Mouse (Mus musculus) embryonic fibroblast, embryonic 13.5 days (primary cell): ENCODE results near the gene Rgs9. TPM values are rescaled to one million over a fixed set of nuclear protein-coding genes. Genes with fewer than 3 reads are reported as not detected.

Source experiments
- H3K27ac ChIP-seq: 2 replicates; pipeline ENCODE4 v1.5.1; 2012; ENCODE audit warnings: low read length, control low read depth, inconsistent platforms; ENCODE audit not compliant: insufficient read depth
- H3K4me1 ChIP-seq: 2 replicates; pipeline ENCODE4 v1.6.1; 2011; ENCODE audit warnings: low read length; ENCODE audit not compliant: control insufficient read depth, insufficient read depth
- H3K4me3 ChIP-seq: 2 replicates; pipeline ENCODE4 v1.5.1; 2011; ENCODE audit warnings: mild to moderate bottlenecking, control low read depth, low read length; ENCODE audit not compliant: insufficient read depth
- CTCF ChIP-seq: IDR thresholded peaks from 2 replicates; pipeline ENCODE4 v1.5.1; 2011; ENCODE audit warnings: mild to moderate bottlenecking, control low read depth, low read length, moderate library complexity, borderline replicate concordance; ENCODE audit not compliant: insufficient read depth
- POLR2A ChIP-seq: IDR thresholded peaks from 2 replicates; pipeline ENCODE4 v1.6.1; 2011; ENCODE audit warnings: low read depth, mild to moderate bottlenecking, control low read depth, low read length, moderate library complexity
- polyA plus RNA-seq: library from polyadenylated mRNA; stranded (reverse); fragments of >200 nt; gene quantifications from 2 replicates; pipeline ENCODE4 v1.2.4, GENCODE M21; 2011; ENCODE audit warnings: low read depth; ENCODE audit not compliant: missing spikeins, insufficient read length

Rgs9 gene
- polyA plus RNA-seq, 1 experiment, result 0.33 TPM

- Histone ChIP-seq H3K4me1 (no peaks in the 10 kb centered on the region), H3K27ac (no peak overlapping the region), H3K4me3 (no peak overlapping the region)
- TF ChIP-seq CTCF (no peak), POLR2A (no peak)
Observed at GRCm38 (mm10) chr11:109218722-109219430, 79.1 kb downstream of the Rgs9 start.

GRCm38 (mm10) chr11:109217827-109218536 is 79.9 kb downstream of the Rgs9 start:
- H3K4me3 ChIP-seq, result no peak overlapping the region
- H3K27ac ChIP-seq, result no peak overlapping the region
- H3K4me1 ChIP-seq, result no peaks in the 10 kb centered on the region
- TF ChIP-seq POLR2A (no peak), CTCF (no peak)

- no peaks in the 10 kb centered on the region for H3K4me1 ChIP-seq
- no peak for TF ChIP-seq CTCF
- no peak for TF ChIP-seq POLR2A
Observed at GRCm38 (mm10) chr11:109210772-109211171, 87.2 kb downstream of the Rgs9 start.

GRCm38 (mm10) chr11:109210341-109210740 is 87.6 kb downstream of the Rgs9 start:
- no peak for TF ChIP-seq POLR2A
- no peak for TF ChIP-seq CTCF
- Histone ChIP-seq H3K4me1 (no peaks in the 10 kb centered on the region), H3K4me3 (no peak overlapping the region), H3K27ac (no peak overlapping the region)

More at GRCm38 (mm10) chr11:109210772-109211171, 87.2 kb downstream of the Rgs9 start:
- Histone ChIP-seq H3K27ac (no peak overlapping the region), H3K4me3 (no peak overlapping the region)

- no peak overlapping the region for H3K27ac ChIP-seq
- TF ChIP-seq CTCF (no peak), POLR2A (no peak)
- no peaks in the 10 kb centered on the region for H3K4me1 ChIP-seq
- no peak overlapping the region for H3K4me3 ChIP-seq
Observed at GRCm38 (mm10) chr11:109206732-109207131, 91.2 kb downstream of the Rgs9 start.

- Histone ChIP-seq H3K4me1 (no peaks in the 10 kb centered on the region), H3K27ac (no peak overlapping the region), H3K4me3 (no peak overlapping the region)
- TF ChIP-seq POLR2A, result no peak
- no peak for TF ChIP-seq CTCF
Observed at GRCm38 (mm10) chr11:109206028-109206427, 91.9 kb downstream of the Rgs9 start.

- Histone ChIP-seq H3K4me3 (no peak overlapping the region), H3K4me1 (no peaks in the 10 kb centered on the region), H3K27ac (no peak overlapping the region)
- no peak for TF ChIP-seq POLR2A
Observed at GRCm38 (mm10) chr11:109199612-109200293, 98.2 kb downstream of the Rgs9 start.

- no peak overlapping the region for H3K27ac ChIP-seq
- H3K4me1 ChIP-seq, result no peaks in the 10 kb centered on the region
- TF ChIP-seq CTCF, result peak; percentile 67; the same call in 1 of the 2 replicates
- no peak for TF ChIP-seq POLR2A
- no peak overlapping the region for H3K4me3 ChIP-seq
Observed at GRCm38 (mm10) chr11:109192673-109193557, 105.0 kb downstream of the Rgs9 start.

GRCm38 (mm10) chr11:109188235-109188634 is 109.7 kb downstream of the Rgs9 start:
- TF ChIP-seq CTCF (no peak), POLR2A (no peak)
- H3K27ac ChIP-seq, result no peak overlapping the region
- no peak overlapping the region for H3K4me3 ChIP-seq
- no peaks in the 10 kb centered on the region for H3K4me1 ChIP-seq
